Mouse (Mus musculus) limb, embryonic 15.5 days (tissue): Measurements from ENCODE around the gene Ubac2. TPM values are rescaled to one million over a fixed set of nuclear protein-coding genes. Genes with fewer than 3 reads are reported as not detected.
"Not testable (repeated sequence)": the region's sequence is repeated elsewhere in the genome, so short reads cannot be mapped to it uniquely, and the experiment has no call there.

Source experiments
- ATAC-seq: fragments of 200-750 bp; cut with Nextera tagmentation; 2 replicates; pipeline ENCODE4 v1.8.0; 2017; ENCODE audit warnings: low read depth, moderate TSS enrichment; ENCODE audit not compliant: insufficient number of reproducible peaks, low FRiP score, low TSS enrichment
- H3K27ac ChIP-seq: fragments of 300-500 bp; sonication (generic); 2 replicates; pipeline ENCODE4 v1.5.1; 2015; ENCODE audit warnings: moderate library complexity, mild to moderate bottlenecking, inconsistent platforms
- H3K27me3 ChIP-seq: fragments of 300-500 bp; sonication (generic); 2 replicates; pipeline ENCODE4 v1.6.1; 2015; ENCODE audit warnings: inconsistent platforms
- H3K36me3 ChIP-seq: fragments of 300-500 bp; sonication (generic); 2 replicates; pipeline ENCODE4 v1.6.1; 2015; ENCODE audit warnings: inconsistent platforms
- H3K4me1 ChIP-seq: fragments of 300-500 bp; sonication (generic); 2 replicates; pipeline ENCODE4 v1.6.1; 2015; ENCODE audit warnings: inconsistent platforms
- H3K4me2 ChIP-seq: fragments of 300-500 bp; sonication (generic); 2 replicates; pipeline ENCODE4 v1.6.1; 2015; ENCODE audit warnings: mild to moderate bottlenecking, inconsistent platforms
- H3K4me3 ChIP-seq: fragments of 300-500 bp; sonication (generic); 2 replicates; pipeline ENCODE4 v1.5.1; 2015; ENCODE audit warnings: mild to moderate bottlenecking, inconsistent platforms
- H3K9ac ChIP-seq: fragments of 300-500 bp; sonication (generic); 2 replicates; pipeline ENCODE4 v1.6.1; 2015; ENCODE audit warnings: inconsistent platforms
- H3K9me3 ChIP-seq: fragments of 300-500 bp; sonication (generic); 2 replicates; pipeline ENCODE4 v1.6.1; 2016; ENCODE audit warnings: inconsistent platforms
- WGBS: fragments of 180-500 bp; shearing (Covaris S2); methylation state at CpG from one replicate; pipeline ENCODE4 v1.1.7; 2015; 5-methylcytosine and 5-hydroxymethylcytosine counted together
- polyA plus RNA-seq: library from polyadenylated mRNA; unstranded; fragments of >200 nt; fragmentation: Nextera tagmentation; extraction: Ambion mirVana; gene quantifications from 2 replicates; pipeline ENCODE4 v1.2.1, GENCODE M21; 2015

Gene Ubac2
- polyA plus RNA-seq, 1 experiment from 2014 or later = 65.2 TPM

DNA sequence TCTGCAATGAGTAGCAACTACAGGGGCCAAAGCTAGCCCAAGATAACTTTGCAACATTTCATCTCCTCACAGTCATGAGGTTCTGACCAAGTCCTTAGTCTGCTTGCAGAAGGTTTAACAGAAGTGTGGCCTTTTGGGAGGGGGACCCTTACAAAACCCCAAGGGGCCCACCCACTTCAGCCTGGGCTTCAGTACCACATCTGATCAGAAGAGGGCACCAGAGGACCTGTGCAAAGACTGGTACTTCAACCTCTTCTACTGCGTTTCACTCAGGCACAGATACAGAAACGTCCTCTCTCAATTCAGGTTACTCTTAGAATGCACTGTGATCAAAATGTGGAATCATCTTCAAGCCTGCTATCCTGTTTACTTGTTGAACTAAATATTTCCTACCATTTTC lies 186.1 kb downstream of the Ubac2 start:
- Histone ChIP-seq H3K9ac (no peak overlapping the region), H3K36me3 (no peaks in the 10 kb centered on the region), H3K4me1 (no peaks in the 10 kb centered on the region), H3K4me2 (no peak overlapping the region), H3K4me3 (no peak overlapping the region), H3K27me3 (no peaks in the 10 kb centered on the region), H3K27ac (no peak overlapping the region), H3K9me3 (no peaks in the 10 kb centered on the region)
- 3% methylated on average over 2 of the region's 2 CpGs for WGBS
- ATAC-seq = no peak

GRCm38 (mm10) chr14:122066243-122066642 lies 187.8 kb downstream of the Ubac2 start:
- no peak overlapping the region for H3K27ac ChIP-seq
- H3K9ac ChIP-seq = no peak overlapping the region
- no peaks in the 10 kb centered on the region for H3K36me3 ChIP-seq
- no peaks in the 10 kb centered on the region for H3K9me3 ChIP-seq
- H3K4me2 ChIP-seq = no peak overlapping the region
- 55% methylated on average over 4 of the region's 4 CpGs for WGBS
- no peaks in the 10 kb centered on the region for H3K27me3 ChIP-seq
- H3K4me3 ChIP-seq = no peak overlapping the region
- no peaks in the 10 kb centered on the region for H3K4me1 ChIP-seq
- no peak for ATAC-seq

- H3K4me3 ChIP-seq, H3K9ac ChIP-seq, H3K4me2 ChIP-seq, H3K27me3 ChIP-seq, H3K36me3 ChIP-seq, ATAC-seq, H3K4me1 ChIP-seq, H3K27ac ChIP-seq, H3K9me3 ChIP-seq: not testable (repeated sequence)
- WGBS = 69% methylated on average over 3 of the region's 3 CpGs
Measured at GRCm38 (mm10) chr14:122068036-122068435, 189.6 kb downstream of the Ubac2 start.

- Histone ChIP-seq H3K27me3 (no peaks in the 10 kb centered on the region), H3K9me3 (no peaks in the 10 kb centered on the region), H3K27ac (no peak overlapping the region), H3K9ac (no peak overlapping the region), H3K4me1 (no peaks in the 10 kb centered on the region), H3K36me3 (no peaks in the 10 kb centered on the region), H3K4me3 (no peak overlapping the region), H3K4me2 (no peak overlapping the region)
- no peak for ATAC-seq
- WGBS = 57% methylated on average over 11 of the region's 11 CpGs
Measured at GRCm38 (mm10) chr14:122068801-122069695, 190.6 kb downstream of the Ubac2 start.

- WGBS = 76% methylated on average over 3 of the region's 3 CpGs
- Histone ChIP-seq H3K27me3 (no peaks in the 10 kb centered on the region), H3K4me3 (no peak overlapping the region), H3K27ac (no peak overlapping the region), H3K4me2 (no peak overlapping the region), H3K36me3 (no peaks in the 10 kb centered on the region), H3K9me3 (no peaks in the 10 kb centered on the region), H3K9ac (no peak overlapping the region), H3K4me1 (no peaks in the 10 kb centered on the region)
- no peak for ATAC-seq
Measured at GRCm38 (mm10) chr14:122069948-122070347, 191.5 kb downstream of the Ubac2 start.

Other genes with a start within 250 kb of the Ubac2 start
- 10.2 and 11.0 TPM in 2 replicates for gene Dock9, start 80.8 kb upstream of the Ubac2 start, polyA plus RNA-seq
- gene Gpr18, start 37.2 kb downstream of the Ubac2 start, polyA plus RNA-seq = 0.15 and 0.30 TPM in 2 replicates
- gene Gpr183, start 86.6 kb downstream of the Ubac2 start, polyA plus RNA-seq = 3.9 and 5.0 TPM in 2 replicates
- gene Timm8a2, start 156.1 kb downstream of the Ubac2 start, polyA plus RNA-seq = not detected in 2 replicates
- gene Tm9sf2, start 228.4 kb downstream of the Ubac2 start, polyA plus RNA-seq = 169 and 173 TPM in 2 replicates